Mouse (Mus musculus): ENCODE measurements around the gene 1700001K19Rik.
"Not testable (repeated sequence)": the region's sequence is repeated elsewhere in the genome, so short reads cannot be mapped to it uniquely, and the experiment has no call there.

The 1700001K19Rik gene

DNA sequence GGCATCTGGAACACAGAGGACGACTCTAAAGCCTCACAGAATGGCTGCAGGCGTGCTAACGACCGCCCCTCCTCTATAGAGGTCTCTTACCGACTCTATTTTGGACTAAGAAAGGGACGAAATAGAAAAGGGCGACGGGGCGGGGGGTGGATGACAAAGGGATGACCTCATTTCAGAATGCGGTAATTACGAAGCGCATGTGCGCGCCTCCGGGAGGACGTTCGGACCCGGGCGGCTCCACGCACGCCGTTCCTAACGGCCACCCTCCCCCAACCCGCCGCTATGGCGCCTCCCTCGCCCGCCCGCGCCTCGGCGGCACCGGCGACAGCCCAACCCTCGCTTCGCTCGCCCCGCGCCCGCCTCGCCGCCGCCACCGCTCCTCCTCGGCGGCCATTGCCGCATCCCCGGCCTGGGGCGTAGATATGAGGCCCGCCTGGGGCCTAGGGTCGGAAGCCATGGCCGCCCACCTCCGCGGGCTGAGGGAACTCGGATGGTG is 13.3 kb upstream of the 1700001K19Rik start:
- DNase-seq, result peak; percentile 67

DNA sequence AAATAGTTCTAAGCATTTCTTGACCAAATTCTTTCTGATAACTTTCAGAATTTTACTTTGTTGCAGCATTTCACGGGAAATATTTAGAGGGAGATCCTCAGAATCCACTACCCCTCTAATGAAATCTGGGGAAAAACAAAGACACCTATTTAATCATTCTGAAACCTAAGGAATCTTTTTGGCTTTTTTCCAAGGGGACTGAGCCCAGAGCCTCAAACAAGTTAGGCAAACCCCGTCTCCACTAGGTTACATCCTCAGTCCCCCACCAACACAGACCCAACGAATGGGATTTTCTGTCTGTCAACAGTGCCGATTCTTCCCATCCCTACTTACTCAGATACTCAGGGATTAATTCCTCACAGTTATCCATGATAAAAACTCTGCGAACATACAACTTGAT is 11.0 kb upstream of the 1700001K19Rik start:
- not testable (repeated sequence) for DNase-seq

DNA sequence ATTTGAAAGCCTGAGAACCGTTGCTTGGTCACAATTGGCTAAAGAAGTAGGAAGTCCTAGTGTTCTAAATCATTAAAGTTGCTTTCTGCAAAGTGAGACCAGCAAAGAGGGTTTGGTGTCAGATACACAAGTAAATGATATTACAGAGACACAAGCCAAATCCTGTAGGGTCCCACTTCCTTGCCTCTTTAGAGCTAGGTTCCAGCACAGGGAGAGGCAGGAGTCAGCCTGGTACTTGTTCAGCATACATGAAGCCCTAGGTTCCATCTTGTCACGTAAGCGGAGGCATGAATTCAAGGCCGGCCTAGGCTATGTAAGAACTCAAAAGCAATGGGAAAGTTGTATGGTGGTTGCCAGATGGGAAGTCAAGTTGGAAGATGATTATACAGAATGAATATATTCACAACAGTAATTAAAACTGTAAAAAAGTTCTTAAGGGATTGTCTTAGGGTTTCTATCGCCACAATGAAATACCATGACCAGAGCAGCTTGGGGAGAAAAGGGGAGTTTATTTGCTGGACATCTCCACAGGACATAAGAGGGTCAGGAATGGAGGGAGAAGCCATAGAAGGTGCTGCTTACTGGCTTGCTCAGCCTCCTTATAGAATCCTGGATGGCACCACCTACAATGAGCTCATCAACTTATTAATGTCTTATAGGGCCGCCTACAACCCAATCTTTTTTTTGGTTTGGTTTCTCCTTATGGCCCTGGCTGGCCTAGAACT is 7.7 kb upstream of the 1700001K19Rik start:
- no peak for DNase-seq

DNA sequence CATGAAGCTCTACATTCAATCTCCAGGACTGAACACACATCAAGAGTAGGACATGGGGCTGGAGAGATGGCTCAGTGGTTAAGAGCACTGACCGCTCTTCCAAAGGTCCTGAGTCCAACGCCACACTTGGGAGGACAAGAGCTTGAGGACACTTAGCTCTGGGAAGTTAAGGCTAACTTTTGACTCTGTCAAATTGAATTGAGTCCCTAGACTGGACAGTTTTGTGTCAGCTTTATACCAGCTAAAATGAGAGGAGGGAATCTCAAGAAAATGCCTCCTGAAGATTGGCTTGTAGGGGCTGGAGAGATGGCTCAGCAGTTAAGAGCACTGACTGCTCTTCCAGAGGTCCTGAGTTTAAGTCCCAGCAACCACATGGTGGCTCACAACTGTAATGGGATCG is 6.5 kb upstream of the 1700001K19Rik start:
- DNase-seq, result not testable (repeated sequence)

DNA sequence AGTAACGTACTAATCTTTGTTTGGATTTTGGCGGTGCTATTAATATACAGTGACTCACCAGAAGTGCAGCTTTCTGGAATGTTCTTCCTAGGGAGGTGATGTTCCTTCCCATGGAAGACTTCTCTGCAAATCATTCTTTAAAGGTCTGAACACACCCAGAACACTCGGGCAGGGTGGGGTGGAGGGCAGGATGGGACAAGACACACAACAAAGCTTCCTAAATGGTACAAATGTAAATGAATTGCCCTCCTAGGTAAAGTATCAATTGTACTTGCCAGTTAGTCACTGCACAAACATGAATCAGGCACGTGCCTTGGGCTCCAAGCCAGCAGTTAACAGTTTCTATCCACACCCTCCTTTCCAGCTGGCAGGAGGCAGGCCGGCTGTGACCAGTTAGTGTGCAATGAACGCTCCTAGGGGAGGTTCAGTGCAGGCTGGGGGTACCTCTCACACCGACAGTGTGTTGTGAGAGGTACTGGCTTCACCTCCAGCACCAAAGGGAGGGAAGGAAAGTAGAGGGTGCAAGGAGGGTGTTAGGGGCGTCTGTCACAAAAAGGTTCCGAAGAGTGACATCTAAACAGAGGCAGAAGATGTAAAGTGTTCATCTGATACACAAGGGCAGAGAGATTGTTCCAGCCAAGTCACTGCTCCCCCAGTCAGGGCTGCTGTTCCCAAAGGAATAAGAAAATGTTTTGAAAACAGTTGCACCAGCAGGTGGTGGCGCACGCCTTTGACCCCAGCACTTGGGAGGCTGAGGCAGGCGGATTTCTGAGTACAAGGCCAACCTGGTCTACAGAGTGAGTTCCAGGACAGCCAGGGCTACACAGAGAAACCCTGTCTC is 5.7 kb upstream of the 1700001K19Rik start:
- no peak for DNase-seq

GRCm38 (mm10) chr12:110683580-110683979 is 1.2 kb upstream of the 1700001K19Rik start:
- DNase-seq, result no peak

GRCm38 (mm10) chr12:110681878-110682277 is 541 bp downstream of the 1700001K19Rik start:
- no peak for DNase-seq

DNA sequence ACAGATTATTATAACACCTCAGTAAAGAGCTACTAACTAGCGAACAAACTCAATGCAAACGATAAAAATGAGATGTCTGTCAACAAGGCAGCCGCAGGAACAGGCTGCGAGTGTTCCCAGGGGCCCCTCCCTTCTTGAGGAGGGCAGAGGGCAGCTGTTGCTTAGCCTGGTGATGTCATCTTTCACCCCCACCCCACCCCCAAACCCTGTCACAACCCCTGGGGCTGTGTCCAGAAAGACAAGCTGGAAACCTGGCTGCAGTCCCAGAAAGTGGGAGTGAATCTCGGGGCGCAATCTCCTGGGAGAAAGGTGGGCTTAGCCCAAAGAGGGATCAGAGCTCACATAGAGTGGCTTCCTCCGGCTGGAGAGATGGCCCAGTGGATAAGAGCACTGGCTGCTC is 1.2 kb downstream of the 1700001K19Rik start:
- no peak for DNase-seq

GRCm38 (mm10) chr12:110674243-110674642 is 8.2 kb downstream of the 1700001K19Rik start:
- DNase-seq, result peak; percentile 63

- DNase-seq, result no peak
Measured at GRCm38 (mm10) chr12:110667466-110668077, 14.8 kb downstream of the 1700001K19Rik start.

DNA sequence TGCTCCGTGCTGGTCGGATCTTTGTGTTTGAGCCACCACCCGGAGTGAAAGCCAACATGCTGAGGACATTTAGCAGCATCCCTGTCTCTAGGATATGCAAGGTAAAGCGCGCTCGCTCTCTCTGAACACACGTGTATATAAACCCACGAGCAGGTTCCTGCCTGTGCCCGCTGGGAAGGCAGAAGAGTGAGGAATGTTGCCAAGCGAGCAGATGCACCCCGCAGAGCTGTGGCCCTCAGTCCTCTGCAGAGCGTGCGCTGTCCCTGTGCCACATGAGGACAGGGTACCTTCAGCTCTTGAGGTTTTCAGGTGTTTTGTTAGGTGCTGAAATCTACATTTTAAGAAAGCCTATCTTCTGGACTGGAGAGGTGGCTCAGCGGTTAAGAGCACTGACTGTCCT is 20.7 kb downstream of the 1700001K19Rik start:
- no peak for DNase-seq

DNA sequence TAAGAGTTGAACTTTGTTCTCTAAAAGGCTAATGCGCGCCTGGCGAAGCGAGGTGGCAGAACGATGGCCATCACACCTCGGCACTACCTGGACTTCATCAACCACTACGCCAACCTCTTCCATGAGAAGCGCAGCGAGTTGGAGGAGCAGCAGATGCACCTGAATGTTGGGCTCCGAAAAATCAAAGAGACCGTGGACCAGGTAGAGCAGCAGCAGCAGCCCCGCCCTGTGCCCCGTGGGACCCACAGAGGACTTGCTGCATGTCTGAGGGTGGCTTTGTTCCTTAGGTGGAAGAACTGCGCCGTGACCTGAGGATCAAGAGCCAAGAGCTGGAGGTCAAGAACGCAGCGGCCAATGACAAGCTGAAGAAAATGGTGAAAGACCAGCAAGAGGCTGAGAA is 31.0 kb downstream of the 1700001K19Rik start:
- DNase-seq, result no peak

DNA sequence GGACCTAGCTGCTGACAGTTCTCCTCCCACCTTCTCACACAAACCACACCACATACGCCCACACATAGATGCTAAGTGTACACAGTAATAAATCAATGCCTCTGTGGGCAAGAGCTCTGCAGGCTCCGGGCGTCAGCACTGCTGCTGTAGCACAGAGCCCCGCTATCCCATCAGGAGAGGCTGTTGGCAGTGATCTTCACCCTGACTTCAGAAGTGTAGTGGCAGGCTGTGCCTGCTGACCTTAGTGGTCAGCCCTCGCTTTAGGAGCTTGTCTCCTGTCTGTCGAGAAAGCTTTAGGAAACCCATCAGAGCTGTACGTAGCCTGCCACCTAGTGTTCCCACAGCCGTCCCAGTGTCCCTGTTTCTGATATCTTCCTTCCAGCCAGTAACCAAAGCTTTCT is 32.2 kb downstream of the 1700001K19Rik start:
- DNase-seq, result no peak

GRCm38 (mm10) chr12:110637507-110638114 is 44.8 kb downstream of the 1700001K19Rik start:
- no peak for DNase-seq

GRCm38 (mm10) chr12:110636293-110636692 is 46.1 kb downstream of the 1700001K19Rik start:
- DNase-seq, result no peak

- no peak for DNase-seq
Measured at GRCm38 (mm10) chr12:110630056-110630455, 52.4 kb downstream of the 1700001K19Rik start.

Measured in liver (tissue).